Mouse (Mus musculus) c-Kit-positive CD71-negative TER-119-negative erythroid progenitor cells, embryonic 14.5 days (primary cell): ENCODE data around the gene Pdcd1lg2.
"Not testable (repeated sequence)": the region's sequence is repeated elsewhere in the genome, so short reads cannot be mapped to it uniquely, and the experiment has no call there.

Experiments
- DNase-seq: peaks from one replicate; pipeline ENCODE4 v3.0.0-alpha.2; 2013; ENCODE audit warnings: low read depth

Pdcd1lg2 gene

DNA sequence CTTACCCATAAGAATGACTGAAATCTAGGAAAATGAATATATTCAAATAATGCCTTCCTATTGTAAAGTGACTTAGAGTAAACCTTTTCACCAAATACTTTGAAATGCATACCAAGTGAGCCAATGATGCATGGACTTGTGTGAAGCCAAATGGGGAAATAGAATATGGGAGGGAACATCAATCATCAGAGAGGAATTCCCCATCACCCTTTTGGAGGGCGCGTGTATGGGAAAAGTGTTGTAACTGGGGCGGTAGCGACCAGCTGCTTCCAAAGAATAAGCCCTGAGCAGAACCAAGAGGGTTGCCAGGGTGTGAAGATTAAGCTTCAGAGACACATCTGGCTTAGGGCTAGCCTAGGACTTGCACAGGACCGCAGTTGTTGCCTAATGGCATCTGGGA, 27.4 kb upstream of the Pdcd1lg2 start:
- no peak for DNase-seq

DNA sequence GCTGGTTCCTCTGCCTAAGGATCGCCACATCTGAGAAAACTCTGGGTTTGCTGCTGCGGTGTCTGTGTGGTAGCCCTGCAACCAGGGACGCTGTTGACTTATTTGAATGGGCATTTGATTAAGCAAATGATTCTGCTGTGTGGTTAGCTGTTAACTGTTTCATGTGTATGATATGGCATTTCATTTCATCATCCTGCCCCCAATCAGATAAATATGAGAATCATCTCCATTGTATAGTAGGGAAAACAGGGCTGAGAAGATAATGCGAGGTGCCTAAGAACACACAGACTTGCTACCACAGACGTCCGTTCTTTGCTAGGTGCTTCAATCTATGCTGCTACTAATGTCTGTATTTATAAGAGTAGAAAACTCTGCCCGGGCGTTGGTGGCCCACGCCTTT, 26.3 kb upstream of the Pdcd1lg2 start:
- no peak for DNase-seq

DNA sequence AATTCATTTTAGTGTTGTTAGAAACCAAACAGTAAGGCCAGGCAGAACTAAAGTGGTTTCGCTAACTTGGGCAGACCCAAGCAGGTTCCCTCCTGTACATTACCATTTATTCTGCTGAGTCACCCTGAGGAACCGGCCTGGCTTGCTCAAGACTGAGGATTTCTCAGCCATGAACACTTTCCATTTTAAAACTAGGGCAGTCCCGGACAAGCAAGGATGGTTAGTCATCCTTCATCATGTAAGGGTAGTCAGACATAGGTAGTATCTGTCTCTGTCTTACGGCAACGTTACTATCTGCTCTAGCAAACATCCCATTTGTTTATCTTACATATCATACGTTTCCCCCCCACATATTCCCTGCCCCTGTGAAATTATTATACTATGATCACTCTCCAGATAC, 25.7 kb upstream of the Pdcd1lg2 start:
- DNase-seq: no peak

DNA sequence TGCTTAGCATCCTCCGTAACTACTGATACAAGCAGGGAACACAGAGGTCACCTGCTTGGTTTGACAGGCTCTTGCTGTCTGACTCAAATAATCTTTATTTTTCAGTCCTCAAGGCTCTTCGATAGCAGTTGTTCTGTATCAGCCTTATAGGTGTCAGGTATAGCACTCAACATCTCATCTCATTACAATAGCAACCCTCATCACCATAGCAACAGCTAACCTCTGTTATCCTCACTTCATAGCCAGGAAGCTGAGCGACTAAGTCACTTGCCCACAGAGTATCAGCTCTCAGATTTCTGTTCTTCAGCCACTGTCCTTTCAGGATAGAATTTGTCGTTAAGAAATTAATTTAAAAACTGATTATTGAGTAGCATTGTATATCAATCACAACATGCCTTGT, 24.9 kb upstream of the Pdcd1lg2 start:
- DNase-seq: no peak

DNA sequence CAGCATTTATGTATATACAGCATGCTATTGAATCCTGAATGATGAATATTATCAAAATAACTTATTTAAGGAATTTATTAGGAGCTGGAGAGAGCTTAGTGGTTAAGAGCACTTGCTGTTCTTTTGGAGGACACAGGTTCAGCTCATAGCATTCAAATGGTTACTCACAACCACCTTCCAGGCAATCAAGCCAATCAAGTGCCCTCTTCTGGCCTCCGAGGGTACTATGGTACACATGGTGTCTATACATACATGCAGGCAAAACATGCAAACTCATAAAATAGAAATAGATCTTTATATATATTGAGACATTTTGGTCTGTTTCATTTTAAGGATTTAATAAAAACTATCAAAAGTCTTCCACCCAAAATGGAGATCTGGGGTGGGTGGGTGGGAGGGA, 21.9 kb upstream of the Pdcd1lg2 start:
- no peak for DNase-seq

DNA sequence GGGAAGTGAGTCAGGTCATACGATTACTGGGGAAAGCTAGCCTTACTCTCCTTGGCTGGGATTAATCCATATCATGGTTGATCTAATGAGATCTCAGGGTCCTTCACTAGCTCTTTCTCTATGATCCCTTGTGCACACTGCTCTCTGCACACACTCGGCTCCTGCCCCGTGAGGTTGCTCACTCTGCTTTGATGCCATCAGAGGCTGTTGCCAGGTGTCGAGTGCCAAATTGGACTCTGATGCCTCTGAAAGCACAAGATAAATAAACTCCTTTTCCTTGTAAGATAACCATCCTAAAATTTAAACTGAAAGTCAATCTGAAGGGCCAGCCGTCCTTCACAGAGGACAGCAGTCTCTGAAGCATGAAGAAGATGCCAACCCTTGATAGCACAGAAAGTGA, 20.2 kb upstream of the Pdcd1lg2 start:
- no peak for DNase-seq

DNA sequence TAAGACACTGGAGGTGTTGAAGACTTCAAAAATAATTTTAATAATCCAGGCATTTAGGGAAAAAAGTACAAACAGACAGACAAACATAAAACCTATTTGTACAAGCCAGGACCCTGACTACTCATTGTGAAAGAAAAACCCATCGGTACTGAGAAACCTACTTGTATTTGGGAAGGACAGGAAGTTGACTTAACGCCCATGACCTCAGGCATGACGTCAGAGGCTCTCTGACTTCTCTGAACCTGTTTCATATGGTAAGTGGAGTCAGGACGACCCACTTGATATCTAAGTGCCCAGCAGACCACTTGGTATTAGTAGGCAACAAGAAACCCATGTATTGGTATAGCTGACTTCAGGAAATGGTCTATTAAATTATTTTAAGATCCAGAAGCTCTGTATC, 19.4 kb upstream of the Pdcd1lg2 start:
- no peak for DNase-seq

DNA sequence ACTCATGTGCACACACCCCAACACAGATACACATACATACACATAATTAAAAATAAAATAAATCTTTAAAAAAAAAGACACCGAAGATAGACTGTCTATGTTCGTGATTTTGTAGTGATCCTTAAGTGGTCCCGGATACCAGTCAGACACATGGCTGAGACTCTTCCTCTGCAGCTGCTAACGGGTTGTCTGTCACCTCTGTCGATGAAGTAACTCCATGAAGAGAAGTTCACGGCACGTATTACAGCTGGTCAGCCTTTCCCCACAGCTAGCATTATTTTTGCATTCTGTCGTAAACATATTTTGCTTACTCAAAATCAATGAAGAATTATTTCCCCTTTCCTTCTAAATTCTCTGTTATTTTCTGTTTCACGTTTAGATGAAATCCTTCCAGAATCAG, 17.4 kb upstream of the Pdcd1lg2 start:
- no peak for DNase-seq

DNA sequence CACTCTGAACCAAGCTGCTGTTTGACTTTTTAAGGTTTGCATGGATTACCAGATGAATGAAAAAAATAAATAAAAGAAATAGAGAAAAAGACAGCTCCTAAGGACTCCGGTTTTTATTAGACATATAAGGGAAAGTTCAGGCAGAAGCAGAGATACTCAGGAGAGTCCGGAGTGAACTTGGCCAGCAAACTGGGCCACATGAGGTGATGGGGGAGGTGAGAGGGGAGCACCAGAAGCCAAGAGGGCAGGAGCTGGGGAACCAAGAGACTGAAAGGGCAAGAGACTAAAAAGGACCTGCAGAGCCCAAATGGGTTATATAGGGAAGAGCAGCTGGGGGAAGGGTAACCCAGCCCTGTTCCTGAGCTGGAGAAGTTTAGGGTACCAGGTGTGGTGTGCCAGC, 16.0 kb upstream of the Pdcd1lg2 start:
- DNase-seq: no peak

DNA sequence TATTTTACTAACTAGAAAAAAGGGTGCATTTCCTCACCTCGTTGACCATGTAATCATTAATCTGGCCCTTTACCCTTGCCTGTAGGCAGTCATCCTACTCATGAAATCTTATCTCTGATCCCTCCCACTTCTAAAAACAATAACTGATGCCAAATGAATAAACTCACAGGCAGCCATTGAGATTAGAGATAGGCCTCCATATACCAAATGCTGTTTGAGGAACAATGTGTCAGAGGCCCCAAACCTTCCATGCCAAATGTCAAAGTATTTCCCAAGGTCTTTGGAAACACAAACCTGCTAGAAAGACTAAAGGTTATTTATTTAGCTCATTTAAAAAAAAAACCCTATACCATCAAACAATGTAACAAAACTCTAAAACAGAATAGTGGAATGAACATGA, 14.4 kb upstream of the Pdcd1lg2 start:
- no peak for DNase-seq

DNA sequence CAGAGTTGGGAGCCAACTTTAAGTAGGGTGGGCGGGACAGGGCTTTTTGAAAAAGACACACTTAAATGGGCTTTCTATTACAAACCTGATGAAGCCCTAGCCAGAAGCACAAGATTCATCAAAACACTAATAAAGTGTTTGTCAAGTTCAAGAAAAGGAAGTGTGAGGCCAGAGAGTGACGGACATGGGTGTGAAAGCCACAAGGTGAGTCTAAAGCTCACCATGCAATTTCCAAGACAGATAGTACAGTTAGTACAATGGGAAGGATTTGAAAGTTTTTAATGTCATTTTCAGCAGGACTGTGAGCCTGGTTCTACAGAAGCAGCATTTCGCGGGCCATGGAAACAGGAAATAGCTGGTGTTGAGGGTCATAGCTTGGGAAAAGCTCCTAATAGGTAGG, 10.9 kb upstream of the Pdcd1lg2 start:
- no peak for DNase-seq

DNA sequence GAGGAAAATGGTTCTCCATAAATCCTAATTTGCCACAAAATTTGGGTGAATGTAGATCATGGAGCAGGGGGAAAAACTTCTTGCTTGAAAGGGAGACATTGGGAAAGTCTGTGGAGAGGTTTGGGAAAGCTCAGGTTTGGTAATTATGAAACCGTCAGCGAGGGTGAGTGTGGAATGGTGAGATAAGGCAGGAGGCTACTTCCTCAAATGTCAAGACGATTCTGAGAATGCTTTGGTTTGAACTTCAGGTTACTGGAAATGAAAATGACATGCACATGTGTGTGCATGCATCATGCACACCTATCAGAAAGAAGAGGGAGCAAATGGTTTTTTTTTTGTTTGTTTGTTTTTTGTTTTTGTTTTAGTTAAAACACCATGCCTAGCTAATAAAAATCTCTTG, 10.3 kb upstream of the Pdcd1lg2 start:
- no peak for DNase-seq

DNA sequence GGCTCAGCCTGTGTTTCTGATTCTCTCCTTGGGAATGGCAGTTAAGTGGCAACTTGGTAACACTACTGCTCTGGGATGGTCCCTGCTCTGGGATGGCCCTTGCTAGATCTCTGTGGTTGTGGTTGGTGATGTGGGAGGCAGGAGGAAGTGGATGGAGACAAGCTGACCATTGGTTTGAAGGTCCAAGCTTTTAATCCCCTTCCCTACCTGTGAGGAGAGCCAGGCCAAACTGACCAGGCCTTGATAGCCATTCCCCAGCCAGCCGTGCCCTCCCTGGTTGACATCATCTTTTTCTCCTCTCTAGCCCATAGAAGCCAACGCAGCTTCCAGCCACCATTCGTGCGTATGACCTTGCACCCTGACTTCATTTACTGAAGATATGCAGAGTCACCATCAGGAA, 8.1 kb upstream of the Pdcd1lg2 start:
- DNase-seq: no peak

DNA sequence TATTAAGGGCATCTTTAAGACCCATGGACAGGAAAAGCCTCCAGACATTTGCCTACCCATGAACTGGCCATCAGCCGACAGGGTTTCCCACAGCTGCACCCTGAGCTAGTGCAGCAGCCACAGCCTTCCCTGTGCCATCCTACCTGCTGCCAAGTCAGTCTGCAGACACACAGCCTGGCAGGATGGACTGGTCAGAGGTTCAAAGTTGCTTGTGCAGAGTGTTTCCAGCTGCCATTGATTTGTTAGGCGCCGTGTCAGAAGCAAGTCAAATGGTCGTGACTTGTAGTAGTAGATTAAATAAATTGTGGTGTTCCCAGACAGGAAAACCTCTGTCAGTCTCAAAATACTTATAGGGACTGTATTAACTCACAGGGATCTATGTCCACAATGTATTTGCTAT, 7.5 kb upstream of the Pdcd1lg2 start:
- DNase-seq: no peak

DNA sequence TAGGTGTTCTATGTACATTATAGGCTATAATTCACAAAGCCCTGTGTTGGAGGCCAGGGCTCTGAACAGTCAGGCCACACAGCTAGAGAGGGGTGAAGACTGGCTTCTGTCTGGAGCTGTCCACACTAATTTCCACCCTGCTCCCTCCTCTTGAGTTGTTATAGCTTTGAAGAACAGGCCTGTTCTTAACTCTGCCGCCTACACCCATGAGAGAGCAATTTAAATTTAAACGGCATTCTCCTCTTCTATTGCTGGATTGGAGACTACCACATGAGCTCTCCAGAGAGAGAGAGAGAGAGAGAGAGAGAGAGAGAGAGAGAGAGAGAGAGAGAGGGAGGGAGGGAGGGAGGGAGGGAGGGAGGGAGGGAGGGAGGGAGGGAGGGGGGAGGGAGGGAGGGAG, 5.3 kb upstream of the Pdcd1lg2 start:
- no peak for DNase-seq

DNA sequence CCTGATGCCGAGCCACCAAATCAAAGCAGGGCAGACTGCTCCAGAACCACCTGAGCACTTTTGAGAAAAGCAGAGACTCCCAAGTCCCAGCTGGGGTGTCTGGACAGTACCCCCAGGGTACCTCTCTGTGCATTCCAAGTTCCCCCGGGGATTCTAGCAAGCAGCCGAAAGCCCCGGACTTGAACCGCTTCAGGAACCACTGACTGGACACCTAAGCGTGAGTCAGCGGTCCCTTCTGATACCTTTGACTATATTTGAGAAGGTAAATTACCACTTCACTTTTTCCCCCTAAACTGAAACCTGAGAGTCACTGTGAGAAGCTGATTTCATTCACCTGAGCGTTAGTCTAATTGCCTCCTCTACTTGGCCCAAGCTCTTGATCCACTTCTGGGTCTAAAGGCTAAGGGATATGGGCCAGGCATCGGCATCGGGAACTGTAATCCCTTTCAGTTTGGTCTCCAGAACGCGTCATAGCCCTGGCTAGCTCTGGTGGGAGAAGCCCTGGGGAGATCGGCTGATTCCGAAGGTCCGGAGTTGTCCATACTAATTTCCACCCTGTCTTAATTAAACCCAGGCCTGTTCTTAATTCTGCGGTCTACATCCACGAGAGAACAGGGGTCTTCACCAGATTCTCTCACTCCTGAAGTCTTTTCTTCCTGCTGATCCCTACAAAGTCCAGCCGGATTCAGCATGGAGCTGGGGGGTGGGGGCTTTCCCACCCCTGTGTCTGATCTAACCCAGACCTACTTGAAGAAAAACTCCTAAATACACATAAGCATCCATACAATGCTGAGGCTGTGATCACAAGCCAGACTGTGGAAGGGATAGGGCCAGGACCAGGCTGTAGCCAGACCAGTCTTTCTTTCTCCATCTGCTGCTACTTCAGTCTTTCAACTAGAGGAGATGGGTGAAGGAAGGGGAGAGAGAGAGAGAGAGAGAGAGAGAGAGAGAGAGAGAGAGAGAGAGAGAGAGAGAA, 4.4 kb upstream of the Pdcd1lg2 start:
- no peak for DNase-seq

DNA sequence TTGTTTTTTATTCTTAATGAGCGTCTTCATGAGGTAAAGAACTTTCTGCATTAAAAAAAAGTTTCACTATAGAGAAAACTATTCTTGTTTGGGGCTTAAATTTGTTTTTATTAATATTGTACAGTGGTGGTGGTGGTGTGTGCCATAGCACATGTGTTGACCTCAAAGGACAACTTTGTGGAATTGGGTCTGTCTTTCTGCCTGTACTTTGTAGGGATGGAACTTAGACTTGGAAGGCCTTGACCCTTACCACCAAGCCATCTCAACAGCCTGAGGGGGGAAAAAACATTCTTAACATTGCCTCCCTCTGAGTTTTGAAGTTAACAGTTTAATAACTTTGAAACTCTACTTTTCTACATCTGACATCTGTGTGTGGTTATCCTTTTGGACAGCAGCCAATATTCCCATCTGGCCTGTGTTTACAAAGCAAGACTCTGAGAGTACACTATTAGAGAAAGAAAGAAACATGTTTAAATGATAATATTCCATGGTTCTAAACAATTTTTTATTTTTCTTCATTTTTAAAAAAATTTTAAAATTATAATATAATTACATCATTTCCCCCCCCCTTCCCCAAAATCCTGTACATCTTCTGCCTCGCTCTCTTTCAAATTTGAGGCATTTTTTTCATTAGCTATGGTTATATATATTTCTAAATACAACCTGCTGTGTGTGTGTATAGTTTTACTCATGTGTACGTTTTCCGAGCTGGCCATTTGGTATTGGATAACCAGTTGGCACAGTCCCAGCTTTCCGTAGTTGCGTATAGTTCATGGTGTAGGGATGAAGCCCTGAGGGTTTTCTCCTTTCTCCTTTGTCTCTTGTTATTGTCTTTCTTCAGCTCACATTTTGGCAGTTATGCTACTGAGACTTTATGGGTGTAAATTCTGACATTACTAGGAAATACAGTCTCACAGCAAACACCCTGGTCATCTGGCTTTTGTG, 2.0 kb downstream of the Pdcd1lg2 start:
- no peak for DNase-seq

DNA sequence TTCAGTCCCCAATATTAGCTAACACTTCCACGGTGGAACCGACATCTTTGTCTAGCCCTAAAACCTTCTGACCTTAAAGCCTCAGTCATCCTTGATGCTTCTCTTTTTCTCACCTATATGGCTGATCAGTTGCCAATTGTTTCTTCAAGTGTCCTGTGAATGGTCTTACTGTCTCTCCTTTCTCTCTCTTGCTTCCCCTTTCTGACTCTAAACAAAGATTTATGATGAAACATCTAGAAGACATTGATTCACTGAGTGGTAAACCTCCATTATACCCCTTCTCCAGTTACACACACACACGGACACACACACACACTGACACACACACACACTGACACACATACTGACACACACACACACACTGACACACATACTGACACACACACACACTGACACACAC, 3.8 kb downstream of the Pdcd1lg2 start:
- no peak for DNase-seq

DNA sequence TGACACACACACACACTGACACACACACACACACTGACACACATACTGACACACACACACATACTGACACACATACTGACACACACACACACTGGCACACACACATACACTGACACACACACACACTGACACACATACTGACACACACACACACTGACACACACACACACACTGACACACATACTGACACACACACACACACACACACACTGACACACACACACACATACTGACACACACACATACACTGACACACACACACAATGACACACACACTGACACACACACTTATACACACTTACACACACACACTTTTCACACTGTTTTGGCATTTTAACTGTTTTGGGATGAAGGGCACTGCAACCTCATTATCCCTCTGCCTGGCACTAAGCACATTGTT, 4.2 kb downstream of the Pdcd1lg2 start:
- DNase-seq: not testable (repeated sequence)

DNA sequence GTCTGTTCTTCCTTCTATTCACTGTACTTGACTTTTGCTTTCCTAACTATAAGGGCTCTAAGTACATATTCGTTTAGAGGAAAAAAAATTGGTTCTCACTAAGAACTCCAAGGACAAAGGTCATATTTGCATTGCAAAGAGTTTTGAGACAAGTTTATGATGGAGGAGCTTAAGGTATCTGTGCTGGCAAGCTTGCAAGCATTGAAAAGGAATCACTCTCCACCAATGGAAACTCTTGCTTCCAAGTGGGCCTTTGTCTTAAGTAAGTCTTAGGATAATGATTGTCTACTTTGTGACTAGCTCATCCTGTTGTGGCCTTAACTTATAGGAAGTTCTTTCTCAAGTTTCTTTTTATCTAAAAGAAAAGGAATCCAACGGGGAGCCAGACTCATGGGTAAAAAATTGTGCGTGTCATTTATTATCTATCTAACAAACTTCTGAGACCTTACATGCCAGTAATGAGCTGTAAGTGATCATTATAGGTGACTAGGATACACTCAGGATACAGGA, 5.7 kb downstream of the Pdcd1lg2 start:
- DNase-seq: no peak

DNA sequence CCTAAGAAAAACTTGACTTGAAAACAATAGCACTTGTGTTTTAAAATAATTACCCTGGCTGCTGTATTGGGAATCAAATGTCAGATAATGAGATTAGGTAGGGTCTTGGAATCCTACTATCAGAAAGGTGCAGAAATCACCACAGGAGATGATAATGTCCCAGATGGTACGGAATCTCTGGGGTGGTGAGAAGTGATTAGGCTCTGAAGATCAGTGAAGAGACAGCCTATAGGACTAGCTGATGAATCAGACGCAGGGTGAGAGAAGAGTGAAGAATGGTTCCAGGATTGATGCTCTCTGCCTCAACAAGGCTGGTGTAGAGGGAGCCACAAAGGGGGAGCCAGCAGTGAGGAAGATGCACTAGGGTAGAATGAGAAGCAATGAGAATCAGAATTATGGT, 6.5 kb downstream of the Pdcd1lg2 start:
- no peak for DNase-seq

DNA sequence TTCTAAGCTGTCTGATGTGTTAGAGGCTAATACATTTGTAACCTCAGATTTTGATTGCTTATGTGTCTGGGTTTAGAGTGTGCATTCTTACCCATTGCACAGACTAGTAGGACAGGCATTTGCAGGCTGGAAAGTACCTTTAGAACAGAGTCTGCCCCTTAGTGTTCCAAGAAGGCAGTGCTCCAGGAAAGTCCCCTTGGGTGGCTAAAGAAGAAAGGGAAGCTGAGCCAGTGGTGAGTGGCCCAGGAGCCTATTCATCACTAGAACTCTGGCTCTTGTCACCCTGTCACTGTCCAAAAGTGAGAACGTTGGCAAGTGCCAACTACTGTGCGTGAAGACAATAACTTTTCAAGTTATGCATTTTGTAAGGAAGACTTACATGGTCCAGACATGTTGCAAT, 7.2 kb downstream of the Pdcd1lg2 start:
- no peak for DNase-seq

DNA sequence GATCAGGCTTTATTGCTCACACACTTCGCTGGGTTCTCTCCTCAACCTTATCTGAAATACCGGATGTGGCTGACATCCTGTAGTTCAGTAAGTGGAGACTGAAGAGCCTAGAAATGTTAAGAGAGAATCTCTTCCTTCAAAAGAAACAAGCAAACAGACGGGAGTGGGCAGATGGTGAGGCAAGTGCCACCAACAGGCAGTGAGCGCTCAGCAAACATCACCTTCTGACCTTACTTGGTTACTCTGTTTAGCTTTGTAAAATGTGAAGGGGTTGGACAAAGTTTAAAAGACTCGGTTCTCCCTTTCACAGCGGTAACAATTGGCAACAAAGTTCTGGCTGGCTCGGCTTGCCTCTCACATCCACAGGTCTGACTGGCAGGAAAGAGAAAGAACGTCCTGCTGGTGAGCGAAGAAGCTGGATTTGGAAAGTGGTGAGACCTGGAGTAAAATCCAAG, 8.0 kb downstream of the Pdcd1lg2 start:
- no peak for DNase-seq
